Mouse (Mus musculus): ENCODE results near the gene Prkag1.

Prkag1 gene

DNA sequence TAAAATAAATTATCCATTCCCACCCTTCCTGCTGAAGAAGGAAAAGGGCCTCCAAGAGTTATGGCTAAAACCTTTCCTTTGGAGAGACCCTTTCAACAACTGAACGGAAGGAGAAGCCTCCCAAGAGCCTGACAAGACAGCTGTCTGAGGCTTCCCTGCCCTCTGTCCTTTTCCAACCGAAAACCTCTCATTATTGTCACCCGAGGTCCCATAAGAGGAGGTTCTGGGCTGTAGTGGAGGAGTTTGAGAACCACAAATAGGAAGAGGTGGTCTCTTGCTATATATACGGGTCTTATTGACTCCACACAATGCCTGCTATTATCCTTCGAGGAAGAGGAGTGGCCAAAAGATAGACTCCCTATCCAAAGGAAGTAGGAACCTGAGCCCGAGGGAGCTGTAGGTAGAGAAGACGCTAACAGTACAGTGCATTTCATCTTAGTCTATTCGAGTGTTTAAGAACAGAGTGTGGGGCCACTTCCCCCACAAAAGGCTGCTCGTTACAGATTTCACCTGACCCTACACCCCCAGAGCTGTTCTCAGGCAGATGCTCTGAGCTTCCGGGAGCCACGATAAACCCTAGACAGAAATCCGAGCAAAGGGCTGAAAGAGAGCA, 59.4 kb downstream of the Prkag1 start:
- no peak for DNase-seq (ENCODE audit: low spot score in 2 of 2)

- DNase-seq (ENCODE audit: low spot score in 2 of 2) = no peak
Observed at GRCm38 (mm10) chr15:98768259-98768658, 63.1 kb downstream of the Prkag1 start.

DNA sequence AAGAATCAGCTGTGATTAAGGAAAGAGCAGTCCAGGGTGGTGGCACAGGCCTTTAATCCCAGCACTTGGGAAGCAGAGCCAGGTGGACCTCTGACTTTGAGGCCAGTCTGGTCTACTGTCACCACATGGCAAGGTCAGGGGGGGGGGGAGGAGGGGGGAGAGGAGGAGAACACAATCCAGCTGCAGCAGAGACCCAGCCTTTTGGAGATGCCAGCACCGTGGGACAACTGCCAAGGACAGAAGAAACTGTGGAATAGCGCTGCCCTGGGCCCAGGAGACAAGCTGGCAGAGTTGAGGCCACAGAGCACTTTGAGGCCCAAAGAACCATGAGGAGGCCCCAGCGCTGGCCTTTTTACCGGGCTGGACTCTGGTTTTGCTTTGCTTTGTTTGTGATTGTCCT, 65.4 kb downstream of the Prkag1 start:
- no peak for DNase-seq (ENCODE audit: low spot score in 2 of 2)
